In genomic region chr10:80694159-80694938, GRCm38 (mm10) we compare ENCODE assay signal across 11 mouse cellular contexts. TPM values are rescaled to one million over a fixed set of nuclear protein-coding genes. Genes with fewer than 3 reads are reported as not detected.
DNase-seq lines count a peak whose midpoint lies in the region; ATAC-seq lines count a peak whose summit lies in the region.
"Had no signal": no experiment of that assay in that cellular context is flagged by ENCODE, and none has a peak within 500 bp of the region (broad histone marks: within the 10 kb centered on the region; RNA-seq: fewer than 3 reads in every experiment).

No protein-coding gene starts in this region.

- peak overlapping the region; percentile 33; the same call in 1 of the 2 replicates for H3K27ac ChIP-seq in kidney, embryonic 15.5 days

- H3K36me3 ChIP-seq in kidney, embryonic 15.5 days, result peaks cover 27% of the 10 kb centered on the region

- no peak for ATAC-seq in CD4-positive, CD25-positive, alpha-beta regulatory T cell, adult 4 months
- no peak for ATAC-seq in kidney, embryonic 15.5 days (replicated peaks; ENCODE audit: low FRiP score)
- ATAC-seq: forebrain, postnatal 0 days had no signal

- no peaks in the 10 kb centered on the region for H3K9me3 ChIP-seq in kidney, embryonic 15.5 days (replicated peaks)

- WGBS in kidney, embryonic 15.5 days, result 93% methylated on average over 13 of the region's 13 CpGs

- H3K9ac ChIP-seq in kidney, embryonic 15.5 days, result no peak overlapping the region
- H3K9ac ChIP-seq: forebrain, postnatal 0 days; lung, embryonic 14.5 days had no signal

- no peak overlapping the region for H3K4me3 ChIP-seq in kidney, embryonic 15.5 days (replicated peaks)

- H3K4me2 ChIP-seq in kidney, embryonic 15.5 days, result no peak overlapping the region
- H3K4me2 ChIP-seq: lung, embryonic 14.5 days had no signal

- H3K4me1 ChIP-seq in kidney, embryonic 15.5 days, result peaks cover 42% of the 10 kb centered on the region

- no peaks in the 10 kb centered on the region for H3K27me3 ChIP-seq in kidney, embryonic 15.5 days

- peak; percentile 44 for DNase-seq in CD4-positive, CD25-positive, alpha-beta regulatory T cell, adult 2 months (ENCODE audit: low read depth, low spot score)
- DNase-seq in kidney, postnatal 10 days, result no peak
- DNase-seq in thymus, postnatal 36 days, result peak; percentile 35 to 53
- no peak for DNase-seq in thymus, postnatal 25 days
- DNase-seq in urinary bladder, postnatal 14 days (ENCODE audit: low spot score), result no peak
- no peak for DNase-seq in adrenal gland, adult (ENCODE audit: inconsistent age in 2 of 2, low spot score in 1 of 2)
- DNase-seq: forebrain, postnatal 0 days; right cerebral cortex, postnatal 14 days had no signal

RNA-seq across cellular contexts. Expression of gene Mob3a, which starts 7.4 kb away (rescaled TPM):
- 100 to 1,000 TPM; 265 to 359 TPM for polyA plus RNA-seq in CD4-positive, CD25-positive, alpha-beta regulatory T cell, adult 4 months (2017; shearing (Covaris generic))
- 37.7 and 41.5 TPM in 2 replicates for polyA plus RNA-seq in kidney, embryonic 15.5 days (2015; fragmentation: Nextera tagmentation; extraction: Ambion mirVana)

RNA-seq across cellular contexts. Expression of gene Izumo4, which starts 7.6 kb away (rescaled TPM):
- polyA plus RNA-seq in CD4-positive, CD25-positive, alpha-beta regulatory T cell, adult 4 months (2017; shearing (Covaris generic)), result 100 to 1,000 TPM in 1 of 2 experiments, 10 to 100 TPM in 1; 89.2 to 116 TPM
- 22.8 and 26.2 TPM in 2 replicates for polyA plus RNA-seq in kidney, embryonic 15.5 days (2015; fragmentation: Nextera tagmentation; extraction: Ambion mirVana)

RNA-seq across cellular contexts. Expression of gene Mknk2, which starts 16.4 kb away (rescaled TPM):
- polyA plus RNA-seq in CD4-positive, CD25-positive, alpha-beta regulatory T cell, adult 4 months (2017; shearing (Covaris generic)), result 10 to 100 TPM; 37.3 to 51.7 TPM
- polyA plus RNA-seq in kidney, embryonic 15.5 days (2015; fragmentation: Nextera tagmentation; extraction: Ambion mirVana), result 95.3 and 103 TPM in 2 replicates

RNA-seq across cellular contexts. Expression of gene Btbd2, which starts 37.5 kb away (rescaled TPM):
- polyA plus RNA-seq in CD4-positive, CD25-positive, alpha-beta regulatory T cell, adult 4 months (2017; shearing (Covaris generic)), result 1 to 10 TPM; 7.2 to 7.3 TPM
- polyA plus RNA-seq in kidney, embryonic 15.5 days (2015; fragmentation: Nextera tagmentation; extraction: Ambion mirVana), result 78.6 and 83.2 TPM in 2 replicates

RNA-seq across cellular contexts. Expression of gene Ap3d1, which starts 47.7 kb away (rescaled TPM):
- polyA plus RNA-seq in CD4-positive, CD25-positive, alpha-beta regulatory T cell, adult 4 months (2017; shearing (Covaris generic)), result 10 to 100 TPM; 26.7 to 29.1 TPM
- 68.1 and 70.9 TPM in 2 replicates for polyA plus RNA-seq in kidney, embryonic 15.5 days (2015; fragmentation: Nextera tagmentation; extraction: Ambion mirVana)

Comparison
In these comparisons a context has a peak if more than half of its experiments do, and no peak if none do; other contexts are left out.
1. DNase-seq: peak in CD4-positive, CD25-positive, alpha-beta regulatory T cell, adult 2 months (single experiment) and thymus, postnatal 36 days (2 of 2); none in kidney, postnatal 10 days (single experiment), thymus, postnatal 25 days (single experiment), urinary bladder, postnatal 14 days (single experiment) and adrenal gland, adult (0 of 2).